Mouse (Mus musculus): ENCODE data around the gene Hhip. TPM values are rescaled to one million over a fixed set of nuclear protein-coding genes. Genes with fewer than 3 reads are reported as not detected.
"Not testable (repeated sequence)": the region's sequence is repeated elsewhere in the genome, so short reads cannot be mapped to it uniquely, and the experiment has no call there.

Hhip gene
- total and polyA plus RNA-seq, 3 experiments = not detected

GRCm38 (mm10) chr8:79993507-79993906 lies 64.3 kb downstream of the Hhip start:
- no peak overlapping the region for H3K4me3 ChIP-seq (ENCODE audit: control insufficient read depth in 1 of 2, insufficient read depth in 1 of 2, low read depth in 2 of 2, low read length in 2 of 2)
- H3K9ac ChIP-seq (ENCODE audit: control insufficient read depth, low read depth, low read length, poor library complexity, severe bottlenecking) = no peak overlapping the region
- TF ChIP-seq MYB (IDR thresholded peaks at IDR 0.05; ENCODE audit: low read depth, low read length) (no peak), NELFE (IDR thresholded peaks at IDR 0.05; ENCODE audit: low read depth, low read length) (no peak), NRF1 (IDR thresholded peaks at IDR 0.05; ENCODE audit: insufficient read depth, low read depth, low read length, poor library complexity, severe bottlenecking) (no peak), MAZ (IDR thresholded peaks at IDR 0.05; ENCODE audit: low read depth, low read length) (no peak), ZC3H11A (IDR thresholded peaks at IDR 0.05; ENCODE audit: low read depth, low read length) (no peak), USF2 (IDR thresholded peaks at IDR 0.05; ENCODE audit: borderline replicate concordance in 1 of 2, insufficient read depth in 1 of 2, low read depth in 1 of 2, low read length in 2 of 2) (no peak), E2F4 (IDR thresholded peaks at IDR 0.05; ENCODE audit: borderline replicate concordance, low read depth, low read length) (no peak), CHD1 (IDR thresholded peaks at IDR 0.05; ENCODE audit: low read depth, low read length) (no peak), POLR2A (IDR thresholded peaks at IDR 0.05; ENCODE audit: control insufficient read depth in 1 of 2, insufficient read depth in 1 of 2, low read depth in 1 of 2, low read length in 2 of 2, poor library complexity in 1 of 2) (no peak), EP300 (IDR thresholded peaks at IDR 0.05; ENCODE audit: low read depth in 1 of 2, low read length in 2 of 2) (no peak), TBP (IDR thresholded peaks at IDR 0.05; ENCODE audit: low read depth, low read length) (no peak), TCF12 (IDR thresholded peaks at IDR 0.05; ENCODE audit: low read depth, low read length) (no peak), CTCF (IDR thresholded peaks at IDR 0.05 in 2 of 3, conservative IDR thresholded peaks at IDR 0.05 in 1 of 3; ENCODE audit: control insufficient read depth in 1 of 3, insufficient read depth in 1 of 3, low read depth in 2 of 3, low read length in 3 of 3, poor library complexity in 1 of 3, severe bottlenecking in 1 of 3) (no peak), TAL1 (IDR thresholded peaks at IDR 0.05; ENCODE audit: low read length) (no peak)
- no peak overlapping the region for H3K27ac ChIP-seq (ENCODE audit: control insufficient read depth, low read depth, low read length)
- no peaks in the 10 kb centered on the region for H3K36me3 ChIP-seq (ENCODE audit: control insufficient read depth in 1 of 2, insufficient read depth in 2 of 2, low read length in 2 of 2)
- H3K9me3 ChIP-seq (replicated peaks; ENCODE audit: insufficient read depth, low read length) = no peaks in the 10 kb centered on the region
- H3K4me1 ChIP-seq (ENCODE audit: control insufficient read depth in 1 of 2, insufficient read depth in 2 of 2, low read length in 2 of 2) = no peaks in the 10 kb centered on the region
- DNase-seq (ENCODE audit: low read depth, low spot score) = no peak
- no peaks in the 10 kb centered on the region for H3K27me3 ChIP-seq (ENCODE audit: control insufficient read depth in 1 of 2, insufficient read depth in 2 of 2, low read length in 2 of 2)
- no peaks in the 10 kb centered on the region for H3K79me2 ChIP-seq (ENCODE audit: control insufficient read depth, insufficient read depth, low read length, poor library complexity)

- no peaks in the 10 kb centered on the region for H3K36me3 ChIP-seq (ENCODE audit: control insufficient read depth in 1 of 2, insufficient read depth in 2 of 2, low read length in 2 of 2)
- no peaks in the 10 kb centered on the region for H3K79me2 ChIP-seq (ENCODE audit: control insufficient read depth, insufficient read depth, low read length, poor library complexity)
- no peak for DNase-seq (ENCODE audit: low read depth, low spot score)
- no peaks in the 10 kb centered on the region for H3K27me3 ChIP-seq (ENCODE audit: control insufficient read depth in 1 of 2, insufficient read depth in 2 of 2, low read length in 2 of 2)
- no peak overlapping the region for H3K9ac ChIP-seq (ENCODE audit: control insufficient read depth, low read depth, low read length, poor library complexity, severe bottlenecking)
- H3K4me3 ChIP-seq (ENCODE audit: control insufficient read depth in 1 of 2, insufficient read depth in 1 of 2, low read depth in 2 of 2, low read length in 2 of 2) = no peak overlapping the region
- H3K9me3 ChIP-seq (replicated peaks; ENCODE audit: insufficient read depth, low read length) = no peaks in the 10 kb centered on the region
- no peaks in the 10 kb centered on the region for H3K4me1 ChIP-seq (ENCODE audit: control insufficient read depth in 1 of 2, insufficient read depth in 2 of 2, low read length in 2 of 2)
- H3K27ac ChIP-seq (ENCODE audit: control insufficient read depth, low read depth, low read length) = no peak overlapping the region
- TF ChIP-seq POLR2AphosphoS2 (IDR thresholded peaks at IDR 0.05; ENCODE audit: low read length) = no peak
- TF ChIP-seq TBP (IDR thresholded peaks at IDR 0.05; ENCODE audit: low read depth, low read length) = no peak
- no peak for TF ChIP-seq MEF2A (IDR thresholded peaks at IDR 0.05; ENCODE audit: extremely low read depth, insufficient replicate concordance, low read depth, low read length, poor library complexity, severe bottlenecking)
- TF ChIP-seq TCF12 (IDR thresholded peaks at IDR 0.05; ENCODE audit: low read depth, low read length) = no peak
- no peak for TF ChIP-seq UBTF (IDR thresholded peaks at IDR 0.05; ENCODE audit: borderline replicate concordance, insufficient read depth, low read depth, low read length)
- TF ChIP-seq ZKSCAN1 (IDR thresholded peaks at IDR 0.05; ENCODE audit: low read depth, low read length) = no peak
- no peak for TF ChIP-seq KAT2A (conservative IDR thresholded peaks at IDR 0.05; ENCODE audit: low read depth, low read length)
- TF ChIP-seq TAL1 (IDR thresholded peaks at IDR 0.05; ENCODE audit: low read length) = no peak
- no peak for TF ChIP-seq MYC (IDR thresholded peaks at IDR 0.05; ENCODE audit: low read depth, low read length)
- no peak for TF ChIP-seq MAZ (IDR thresholded peaks at IDR 0.05; ENCODE audit: low read depth, low read length)
- TF ChIP-seq BHLHE40 (IDR thresholded peaks at IDR 0.05; ENCODE audit: borderline replicate concordance, low read depth, low read length) = no peak
Measured at GRCm38 (mm10) chr8:79992121-79992848, 65.5 kb downstream of the Hhip start.

- H3K36me3 ChIP-seq (ENCODE audit: control insufficient read depth in 1 of 2, insufficient read depth in 2 of 2, low read length in 2 of 2); DNase-seq (ENCODE audit: low read depth, low spot score); H3K9ac ChIP-seq (ENCODE audit: control insufficient read depth, low read depth, low read length, poor library complexity, severe bottlenecking); H3K27me3 ChIP-seq (ENCODE audit: control insufficient read depth in 1 of 2, insufficient read depth in 2 of 2, low read length in 2 of 2); H3K27ac ChIP-seq (ENCODE audit: control insufficient read depth, low read depth, low read length); H3K79me2 ChIP-seq (ENCODE audit: control insufficient read depth, insufficient read depth, low read length, poor library complexity); H3K4me1 ChIP-seq (ENCODE audit: control insufficient read depth in 1 of 2, insufficient read depth in 2 of 2, low read length in 2 of 2); H3K4me3 ChIP-seq (ENCODE audit: control insufficient read depth in 1 of 2, insufficient read depth in 1 of 2, low read depth in 2 of 2, low read length in 2 of 2); H3K9me3 ChIP-seq (replicated peaks; ENCODE audit: insufficient read depth, low read length): not testable (repeated sequence)
Measured at GRCm38 (mm10) chr8:79991420-79991819, 66.4 kb downstream of the Hhip start.

Data from MEL (cell line).